Mouse (Mus musculus) heart, embryonic 11.5 days (tissue): ENCODE measurements around the gene Tgm7. TPM values are rescaled to one million over a fixed set of nuclear protein-coding genes. Genes with fewer than 3 reads are reported as not detected.
"Not testable (repeated sequence)": the region's sequence is repeated elsewhere in the genome, so short reads cannot be mapped to it uniquely, and the experiment has no call there.

Source experiments
- ATAC-seq: fragments of 200-750 bp; cut with Nextera tagmentation; replicated peaks from 2 replicates; pipeline ENCODE4 v1.8.0; 2017; ENCODE audit warnings: moderate library complexity; ENCODE audit not compliant: insufficient number of reproducible peaks, low FRiP score, low TSS enrichment
- H3K27ac ChIP-seq: fragments of 300-500 bp; sonication (generic); 2 replicates; pipeline ENCODE4 v1.5.1; 2014; ENCODE audit warnings: mild to moderate bottlenecking, low read depth, low read length
- H3K27me3 ChIP-seq: fragments of 300-500 bp; sonication (generic); 2 replicates; pipeline ENCODE4 v1.6.1; 2014; ENCODE audit warnings: mild to moderate bottlenecking, low read length, mixed read lengths; ENCODE audit not compliant: control insufficient read depth, insufficient read depth
- H3K36me3 ChIP-seq: fragments of 300-500 bp; sonication (generic); 2 replicates; pipeline ENCODE4 v1.6.1; 2014; ENCODE audit warnings: mild to moderate bottlenecking, low read length, moderate library complexity, mixed read lengths; ENCODE audit not compliant: control insufficient read depth, insufficient read depth
- H3K4me1 ChIP-seq: fragments of 300-500 bp; sonication (generic); 2 replicates; pipeline ENCODE4 v1.6.1; 2014; ENCODE audit warnings: low read length; ENCODE audit not compliant: control insufficient read depth, insufficient read depth
- H3K4me2 ChIP-seq: fragments of 300-500 bp; sonication (generic); 2 replicates; pipeline ENCODE4 v1.6.1; 2014; ENCODE audit warnings: mild to moderate bottlenecking, moderate library complexity
- H3K4me3 ChIP-seq: fragments of 300-500 bp; sonication (generic); 2 replicates; pipeline ENCODE4 v1.5.1; 2014; ENCODE audit warnings: low read depth, low read length
- H3K9ac ChIP-seq: fragments of 300-500 bp; sonication (generic); 2 replicates; pipeline ENCODE4 v1.6.1; 2014; ENCODE audit warnings: mild to moderate bottlenecking, low read depth, low read length, moderate library complexity
- H3K9me3 ChIP-seq: fragments of 300-500 bp; sonication (generic); replicated peaks from 2 replicates; pipeline ENCODE4 v1.6.1; 2016; ENCODE audit warnings: low read length; ENCODE audit not compliant: control insufficient read depth
- WGBS: fragments of 180-500 bp; shearing (Covaris S2); extraction: QIAGEN DNeasy Blood & Tissue Kit; methylation state at CpG from one replicate; pipeline ENCODE4 v1.1.7; 2014; ENCODE audit not compliant: insufficient replicate concordance; 5-methylcytosine and 5-hydroxymethylcytosine counted together
- polyA plus RNA-seq: library from polyadenylated mRNA; unstranded; fragments of >200 nt; fragmentation: Nextera tagmentation; extraction: Ambion mirVana; gene quantifications from 2 replicates; pipeline ENCODE4 v1.2.1, GENCODE M21; 2014

Tgm7 gene
- polyA plus RNA-seq, 1 experiment from 2014 or later: not detected

DNA sequence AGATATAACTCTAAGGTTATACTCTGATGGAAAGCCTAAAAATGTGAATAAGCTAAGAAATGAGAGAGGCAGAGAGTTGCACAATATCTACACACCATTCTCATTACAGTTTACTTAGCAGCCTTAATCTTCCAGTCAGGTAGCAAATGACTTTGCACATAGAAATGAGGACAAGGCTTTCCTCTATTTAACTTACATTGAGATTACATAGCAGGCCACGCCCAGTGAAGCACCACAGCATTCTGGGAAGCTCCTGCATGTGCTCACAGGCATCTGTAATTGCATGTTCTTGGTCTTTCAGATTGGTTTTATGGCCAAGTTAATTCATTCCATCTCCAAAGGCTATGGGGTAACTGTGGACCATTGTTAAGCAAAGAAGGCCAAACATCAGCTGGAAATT is 23.2 kb upstream of the Tgm7 start:
- Histone ChIP-seq H3K27me3 (no peaks in the 10 kb centered on the region), H3K9ac (no peak overlapping the region), H3K36me3 (no peaks in the 10 kb centered on the region), H3K4me1 (no peaks in the 10 kb centered on the region), H3K9me3 (no peaks in the 10 kb centered on the region), H3K27ac (no peak overlapping the region), H3K4me3 (no peak overlapping the region), H3K4me2 (no peak overlapping the region)
- 63% methylated on average over 1 of the region's 1 CpGs for WGBS
- no peak for ATAC-seq

GRCm38 (mm10) chr2:121128865-121129620 is 19.4 kb upstream of the Tgm7 start:
- no peak overlapping the region for H3K27ac ChIP-seq
- H3K4me2 ChIP-seq: no peak overlapping the region
- H3K9me3 ChIP-seq: no peaks in the 10 kb centered on the region
- no peaks in the 10 kb centered on the region for H3K4me1 ChIP-seq
- H3K4me3 ChIP-seq: no peak overlapping the region
- no peak for ATAC-seq
- H3K27me3 ChIP-seq: no peaks in the 10 kb centered on the region
- no peak overlapping the region for H3K9ac ChIP-seq
- H3K36me3 ChIP-seq: no peaks in the 10 kb centered on the region
- WGBS: 64% methylated on average over 9 of the region's 9 CpGs

- Histone ChIP-seq H3K4me2 (no peak overlapping the region), H3K9me3 (no peaks in the 10 kb centered on the region), H3K4me1 (no peaks in the 10 kb centered on the region), H3K9ac (no peak overlapping the region), H3K27ac (no peak overlapping the region), H3K27me3 (no peaks in the 10 kb centered on the region), H3K36me3 (no peaks in the 10 kb centered on the region), H3K4me3 (no peak overlapping the region)
- ATAC-seq: no peak
- WGBS: 86% methylated on average over 1 of the region's 1 CpGs
Observed at GRCm38 (mm10) chr2:121127536-121127935, 17.9 kb upstream of the Tgm7 start.

- not testable (repeated sequence) for H3K9me3 ChIP-seq, H3K9ac ChIP-seq, H3K27ac ChIP-seq, H3K4me3 ChIP-seq, H3K4me2 ChIP-seq, H3K36me3 ChIP-seq, ATAC-seq, H3K4me1 ChIP-seq, H3K27me3 ChIP-seq
- 81% methylated on average over 5 of the region's 5 CpGs for WGBS
Observed at GRCm38 (mm10) chr2:121126302-121126701, 16.7 kb upstream of the Tgm7 start.

DNA sequence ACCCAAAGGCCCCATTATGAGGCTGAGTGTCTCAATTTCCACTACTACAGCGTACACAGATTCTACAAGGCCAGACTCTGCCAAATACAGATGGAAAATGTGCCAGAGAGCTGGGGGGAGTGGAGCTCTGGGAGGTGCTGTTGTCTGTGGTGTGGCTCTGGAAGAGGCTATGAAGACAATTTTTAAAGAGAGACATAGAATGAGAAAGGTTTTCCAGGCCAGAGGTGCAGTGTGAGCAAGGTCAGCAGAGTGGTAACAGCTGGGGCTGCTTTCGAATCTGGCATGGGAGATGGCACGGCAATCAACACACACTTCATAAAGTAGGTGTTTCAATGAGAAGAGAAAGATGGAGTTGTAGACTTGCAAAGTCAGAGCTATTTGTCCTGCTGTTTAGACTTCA is 9.7 kb upstream of the Tgm7 start:
- no peak overlapping the region for H3K9ac ChIP-seq
- H3K9me3 ChIP-seq: no peaks in the 10 kb centered on the region
- H3K27ac ChIP-seq: no peak overlapping the region
- no peak for ATAC-seq
- no peaks in the 10 kb centered on the region for H3K27me3 ChIP-seq
- WGBS: 76% methylated on average over 3 of the region's 3 CpGs
- H3K36me3 ChIP-seq: no peaks in the 10 kb centered on the region
- H3K4me3 ChIP-seq: no peak overlapping the region
- H3K4me2 ChIP-seq: no peak overlapping the region
- no peaks in the 10 kb centered on the region for H3K4me1 ChIP-seq

- H3K4me2 ChIP-seq: no peak overlapping the region
- WGBS: 92% methylated on average over 2 of the region's 2 CpGs
- 0 out of 2 replicates have a peak, but pooled peaks cover 1% of the 10 kb centered on the region for H3K4me1 ChIP-seq
- no peaks in the 10 kb centered on the region for H3K9me3 ChIP-seq
- ATAC-seq: no peak
- H3K27ac ChIP-seq: no peak overlapping the region
- no peaks in the 10 kb centered on the region for H3K36me3 ChIP-seq
- no peaks in the 10 kb centered on the region for H3K27me3 ChIP-seq
- H3K4me3 ChIP-seq: no peak overlapping the region
- H3K9ac ChIP-seq: no peak overlapping the region
Observed at GRCm38 (mm10) chr2:121115418-121115817, 5.8 kb upstream of the Tgm7 start.

GRCm38 (mm10) chr2:121105940-121106339 is 3.7 kb downstream of the Tgm7 start:
- Histone ChIP-seq H3K4me1 (0 out of 2 replicates have a peak, but pooled peaks cover 2% of the 10 kb centered on the region), H3K27ac (no peak overlapping the region), H3K9me3 (no peaks in the 10 kb centered on the region), H3K4me3 (no peak overlapping the region), H3K36me3 (no peaks in the 10 kb centered on the region), H3K9ac (no peak overlapping the region), H3K4me2 (no peak overlapping the region), H3K27me3 (no peaks in the 10 kb centered on the region)
- ATAC-seq: no peak

DNA sequence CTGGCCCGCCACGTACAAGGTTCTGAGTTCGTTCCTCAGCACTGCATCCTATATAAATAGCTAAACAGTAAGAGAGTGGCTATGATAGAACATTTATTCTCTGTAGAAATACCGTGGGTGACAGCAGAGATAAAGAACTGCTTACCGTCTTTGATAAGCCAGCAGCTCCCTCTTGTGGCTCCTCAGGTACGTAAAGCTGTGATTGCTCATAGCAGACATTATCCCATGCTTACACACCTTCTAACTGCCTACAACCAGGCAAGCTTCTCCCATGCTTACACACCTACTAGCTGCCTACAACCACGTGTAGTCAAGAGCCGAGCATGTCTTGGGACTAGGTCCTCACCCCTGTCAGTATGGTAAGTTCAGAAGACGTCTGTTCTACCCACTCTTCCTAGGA is 7.5 kb downstream of the Tgm7 start:
- Histone ChIP-seq H3K27ac (no peak overlapping the region), H3K4me3 (no peak overlapping the region), H3K9me3 (no peaks in the 10 kb centered on the region), H3K36me3 (no peaks in the 10 kb centered on the region), H3K4me1 (no peaks in the 10 kb centered on the region), H3K9ac (no peak overlapping the region), H3K4me2 (no peak overlapping the region), H3K27me3 (no peaks in the 10 kb centered on the region)
- WGBS: 24% methylated on average over 9 of the region's 9 CpGs
- ATAC-seq: no peak

- H3K27ac ChIP-seq: no peak overlapping the region
- no peak for ATAC-seq
Observed at GRCm38 (mm10) chr2:121089751-121090150, 19.8 kb downstream of the Tgm7 start.

More at GRCm38 (mm10) chr2:121089751-121090150, 19.8 kb downstream of the Tgm7 start:
- H3K27me3 ChIP-seq: peaks cover 2% of the 10 kb centered on the region; the same call in 1 of the 2 replicates
- no peaks in the 10 kb centered on the region for H3K9me3 ChIP-seq
- H3K9ac ChIP-seq: no peak overlapping the region
- H3K4me2 ChIP-seq: no peak overlapping the region
- WGBS: 70% methylated on average over 4 of the region's 4 CpGs
- no peaks in the 10 kb centered on the region for H3K4me1 ChIP-seq
- no peaks in the 10 kb centered on the region for H3K36me3 ChIP-seq
- no peak overlapping the region for H3K4me3 ChIP-seq
